Mouse (Mus musculus) MEL (cell line): ENCODE results near the gene Ccdc33.

Experiments used
- CTCF ChIP-seq, 3 experiments: IDR thresholded peaks in 2 of 3; conservative IDR thresholded peaks in 1 of 3; 2 replicates each; pipeline ENCODE4 v1.5.1; 2011 to 2012; ENCODE audit warnings: low read length in 3 of 3, low read depth in 2 of 3, mild to moderate bottlenecking in 2 of 3, improper control_type of control experiment in 1 of 3, inconsistent platforms in 1 of 3, mixed read lengths in 1 of 3, moderate library complexity in 1 of 3; ENCODE audit not compliant: control insufficient read depth in 1 of 3, insufficient read depth in 1 of 3, poor library complexity in 1 of 3, severe bottlenecking in 1 of 3
- HCFC1 ChIP-seq: IDR thresholded peaks from 2 replicates; pipeline ENCODE4 v1.6.1; 2012; ENCODE audit warnings: low read depth, mild to moderate bottlenecking, inconsistent platforms, low read length, improper control_type of control experiment, moderate library complexity
- MEF2A ChIP-seq: IDR thresholded peaks from 2 replicates; pipeline ENCODE4 v1.6.1; 2014; ENCODE audit warnings: low read depth, mild to moderate bottlenecking, inconsistent platforms, low read length, improper control_type of control experiment; ENCODE audit not compliant: poor library complexity, insufficient replicate concordance, severe bottlenecking; ENCODE audit errors: extremely low read depth
- POLR2A ChIP-seq, 2 experiments: IDR thresholded peaks; 2 replicates each; pipeline ENCODE4 v1.6.1; 2011 to 2012; ENCODE audit warnings: low read length in 2 of 2, mild to moderate bottlenecking in 2 of 2, control low read depth in 1 of 2, improper control_type of control experiment in 1 of 2, low read depth in 1 of 2, moderate library complexity in 1 of 2; ENCODE audit not compliant: control insufficient read depth in 1 of 2, insufficient read depth in 1 of 2, poor library complexity in 1 of 2
- POLR2AphosphoS5 ChIP-seq: IDR thresholded peaks from 2 replicates; pipeline ENCODE4 v1.6.1; 2012; ENCODE audit warnings: low read depth, borderline replicate concordance, mild to moderate bottlenecking, inconsistent platforms, low read length, moderate library complexity, mixed read lengths
- TAL1 ChIP-seq: IDR thresholded peaks from 2 replicates; pipeline ENCODE4 v1.6.1; 2012; ENCODE audit warnings: mild to moderate bottlenecking, inconsistent platforms, low read length, moderate library complexity, mixed read lengths
- TCF12 ChIP-seq: IDR thresholded peaks from 2 replicates; pipeline ENCODE4 v1.6.1; 2014; ENCODE audit warnings: low read depth, mild to moderate bottlenecking, inconsistent platforms, low read length, improper control_type of control experiment, moderate library complexity
- USF1 ChIP-seq: IDR thresholded peaks from 2 replicates; pipeline ENCODE4 v1.6.1; 2014; ENCODE audit warnings: low read depth, mild to moderate bottlenecking, inconsistent platforms, low read length, improper control_type of control experiment, moderate library complexity

DNA sequence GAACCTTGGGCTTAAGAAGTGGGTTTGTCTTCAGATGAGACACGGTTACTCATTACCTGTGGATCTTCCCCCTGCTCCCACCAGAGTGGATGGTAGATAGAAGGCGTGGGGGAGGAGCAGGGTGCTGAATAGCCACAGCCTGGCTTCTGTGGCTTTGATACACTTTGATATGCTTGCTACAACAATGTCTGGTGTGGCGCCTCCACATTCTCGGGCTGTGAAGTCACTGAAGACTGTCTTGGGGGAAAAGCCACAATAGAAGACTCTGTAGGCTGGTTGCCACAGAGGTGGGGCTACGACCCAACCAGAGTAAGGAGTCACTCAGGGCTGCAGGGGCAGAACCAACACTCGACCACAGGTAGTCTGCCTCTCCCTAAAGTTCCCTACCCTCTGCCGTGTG, 13.1 kb upstream of the Ccdc33 start:
- TF ChIP-seq USF1 (no peak), CTCF (IDR thresholded peaks at IDR 0.05 in 2 of 3, conservative IDR thresholded peaks at IDR 0.05 in 1 of 3; ENCODE audit: control insufficient read depth in 1 of 3, insufficient read depth in 1 of 3, low read depth in 2 of 3, low read length in 3 of 3, poor library complexity in 1 of 3, severe bottlenecking in 1 of 3) (no peak), TAL1 (no peak), TCF12 (no peak), MEF2A (no peak), POLR2A (IDR thresholded peaks at IDR 0.05; ENCODE audit: control insufficient read depth in 1 of 2, insufficient read depth in 1 of 2, low read depth in 1 of 2, low read length in 2 of 2, poor library complexity in 1 of 2) (no peak), HCFC1 (no peak), POLR2AphosphoS5 (no peak)
